Mouse (Mus musculus) natural killer cell, adult 2 months (primary cell): ENCODE measurements around the gene Hs3st3b1.

Experiments
- DNase-seq, 2 experiments: peaks; one replicate each; pipeline ENCODE4 v3.0.0; 2022; ENCODE audit warnings: low spot score in 2 of 2

The Hs3st3b1 gene

GRCm38 (mm10) chr11:63924286-63924930 lies 2.3 kb upstream of the Hs3st3b1 start:
- peak; percentile 30 to 38 for DNase-seq

GRCm38 (mm10) chr11:63923386-63923785 lies 1.3 kb upstream of the Hs3st3b1 start:
- DNase-seq, result peak; percentile 14 to 21

GRCm38 (mm10) chr11:63921044-63921951 lies 792 bp downstream of the Hs3st3b1 start:
- peak; percentile 15 to 26 for DNase-seq

GRCm38 (mm10) chr11:63920531-63920930 lies 1.6 kb downstream of the Hs3st3b1 start:
- DNase-seq, result peak; percentile 63 to 78

GRCm38 (mm10) chr11:63919211-63920098 lies 2.6 kb downstream of the Hs3st3b1 start:
- no peak for DNase-seq

GRCm38 (mm10) chr11:63918321-63919105 lies 3.6 kb downstream of the Hs3st3b1 start:
- no peak for DNase-seq

- no peak for DNase-seq
These were observed 4.5 kb downstream of the Hs3st3b1 start for GRCm38 (mm10) chr11:63917561-63917960.

- DNase-seq, result peak; percentile 54 to 64
These were observed 7.7 kb downstream of the Hs3st3b1 start for GRCm38 (mm10) chr11:63914388-63914787.

- DNase-seq, result no peak
These were observed 8.2 kb downstream of the Hs3st3b1 start for GRCm38 (mm10) chr11:63913936-63914335.

- DNase-seq, result no peak
These were observed 11.1 kb downstream of the Hs3st3b1 start for GRCm38 (mm10) chr11:63911001-63911400.

GRCm38 (mm10) chr11:63909961-63910360 lies 12.1 kb downstream of the Hs3st3b1 start:
- no peak for DNase-seq

GRCm38 (mm10) chr11:63908500-63908899 lies 13.6 kb downstream of the Hs3st3b1 start:
- DNase-seq, result peak; percentile 38 to 48

- peak in 1 of 2 experiments; percentile 26 for DNase-seq
These were observed 15.3 kb downstream of the Hs3st3b1 start for GRCm38 (mm10) chr11:63906552-63907353.

GRCm38 (mm10) chr11:63904787-63905186 lies 17.3 kb downstream of the Hs3st3b1 start:
- no peak for DNase-seq

GRCm38 (mm10) chr11:63898509-63899168 lies 23.5 kb downstream of the Hs3st3b1 start:
- DNase-seq, result no peak

- DNase-seq, result no peak
These were observed 24.1 kb downstream of the Hs3st3b1 start for GRCm38 (mm10) chr11:63897856-63898508.

- DNase-seq, result no peak
These were observed 25.1 kb downstream of the Hs3st3b1 start for GRCm38 (mm10) chr11:63897011-63897410.

- no peak for DNase-seq
These were observed 27.9 kb downstream of the Hs3st3b1 start for GRCm38 (mm10) chr11:63894188-63894587.

GRCm38 (mm10) chr11:63893557-63893956 lies 28.5 kb downstream of the Hs3st3b1 start:
- no peak for DNase-seq
